Mouse (Mus musculus) brain, embryonic 14.5 days (tissue): ENCODE measurements around the gene Ttf1.

Experiments used
- CTCF ChIP-seq: fragments of 200-500 bp; IDR thresholded peaks from 2 replicates; pipeline ENCODE4 v1.5.1; 2012; ENCODE audit warnings: inconsistent platforms, mild to moderate bottlenecking, moderate library complexity, borderline replicate concordance; ENCODE audit not compliant: insufficient read depth, insufficient read length; ENCODE audit errors: extremely low read depth
- POLR2A ChIP-seq: fragments of 200-500 bp; IDR thresholded peaks from 2 replicates; pipeline ENCODE4 v1.6.1; 2012; ENCODE audit warnings: mild to moderate bottlenecking, inconsistent platforms, borderline replicate concordance; ENCODE audit not compliant: poor library complexity, insufficient read depth, insufficient read length, severe bottlenecking; ENCODE audit errors: extremely low read depth

GRCm38 (mm10) chr2:29035698-29036097, 24.4 kb upstream of the Ttf1 start:
- TF ChIP-seq CTCF (no peak), POLR2A (no peak)
